Mouse (Mus musculus): ENCODE measurements at regions not wholly inside any gene's neighbourhood (a gene's known extent, or its start where the extent isn't known, plus 50 kb on each side); places are given as distances from the start of the nearest gene placed in this dataset.

DNA sequence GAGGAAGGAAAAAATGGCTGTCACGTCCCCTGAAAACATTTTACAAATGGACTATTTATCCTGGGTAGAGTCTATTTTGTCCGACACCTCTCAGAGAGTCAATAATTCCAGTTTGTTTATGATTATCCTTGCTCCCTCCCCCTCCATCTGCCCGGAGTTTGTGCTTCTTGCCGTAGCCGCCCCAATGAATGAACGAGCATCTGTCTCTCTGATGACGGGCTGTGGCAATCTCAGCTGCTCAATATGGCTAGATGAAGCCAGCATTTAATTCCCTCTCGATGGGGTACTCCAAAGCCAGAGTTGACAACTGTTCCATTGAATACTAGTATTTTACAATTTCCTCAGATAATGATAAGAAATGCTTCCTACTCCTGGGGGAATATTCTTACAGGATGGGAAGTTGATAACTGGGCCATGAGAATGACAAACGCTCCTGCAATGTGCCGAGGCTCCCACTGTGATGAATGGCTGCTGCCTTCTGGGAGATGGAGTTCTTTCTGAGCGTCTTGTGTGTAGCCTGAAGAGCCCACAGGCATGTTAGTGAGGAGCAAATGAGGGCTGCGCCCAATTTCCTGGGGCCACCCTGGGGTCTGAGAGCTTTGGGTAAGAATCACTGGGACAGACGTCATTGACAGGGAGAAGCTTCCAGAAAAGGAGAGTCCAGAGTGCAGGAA, 128.6 kb upstream of the Fstl4 start:
- no peak for DNase-seq

DNA sequence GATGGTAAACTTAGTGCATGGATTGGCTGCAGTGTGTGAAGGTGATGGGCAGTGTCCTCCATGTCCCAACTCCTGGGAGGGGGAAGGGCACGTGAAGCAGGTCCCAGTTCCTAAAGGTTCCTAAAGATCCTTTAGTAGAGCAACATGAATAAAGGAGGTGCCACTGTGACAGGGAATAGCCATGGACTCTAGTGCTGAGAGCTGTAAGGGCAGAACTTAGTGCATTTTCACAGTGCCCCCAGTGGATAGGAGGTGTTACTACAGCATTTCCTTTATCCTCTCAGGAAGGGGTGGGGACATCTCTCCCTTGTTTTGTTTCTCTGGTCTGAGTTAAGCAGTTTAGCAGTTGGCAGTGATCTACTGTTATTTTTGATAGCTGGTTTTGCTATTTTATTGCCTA, 125.5 kb upstream of the Fstl4 start:
- DNase-seq = no peak

- DNase-seq = no peak
Observed at GRCm38 (mm10) chr11:52641725-52642338, 122.6 kb upstream of the Fstl4 start.

GRCm38 (mm10) chr11:52644081-52644768, 120.2 kb upstream of the Fstl4 start:
- no peak for DNase-seq

GRCm38 (mm10) chr11:52648176-52648839, 116.1 kb upstream of the Fstl4 start:
- no peak for DNase-seq

- DNase-seq = no peak
Observed at GRCm38 (mm10) chr11:52648849-52649400, 115.5 kb upstream of the Fstl4 start.

DNA sequence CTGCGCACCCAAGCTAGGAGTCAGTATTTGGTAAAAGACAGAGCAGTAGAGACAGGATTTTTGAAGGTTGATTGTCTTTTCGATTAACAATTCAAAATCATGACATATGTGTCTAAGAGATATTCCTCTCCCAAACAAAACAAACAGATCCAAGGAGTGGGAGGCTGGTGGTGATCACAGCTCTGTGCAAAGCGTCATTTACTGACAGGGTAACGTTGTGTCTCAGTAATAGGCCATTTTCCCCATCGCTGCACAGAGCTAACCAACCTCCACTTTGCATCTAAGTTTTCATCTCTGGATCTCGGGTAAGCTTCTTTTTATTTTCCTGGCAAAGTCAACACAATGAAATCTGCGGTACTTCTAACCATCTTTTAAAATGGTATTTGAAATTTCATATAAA, 109.8 kb upstream of the Fstl4 start:
- no peak for DNase-seq

GRCm38 (mm10) chr11:52655720-52656474, 108.5 kb upstream of the Fstl4 start:
- DNase-seq = no peak

DNA sequence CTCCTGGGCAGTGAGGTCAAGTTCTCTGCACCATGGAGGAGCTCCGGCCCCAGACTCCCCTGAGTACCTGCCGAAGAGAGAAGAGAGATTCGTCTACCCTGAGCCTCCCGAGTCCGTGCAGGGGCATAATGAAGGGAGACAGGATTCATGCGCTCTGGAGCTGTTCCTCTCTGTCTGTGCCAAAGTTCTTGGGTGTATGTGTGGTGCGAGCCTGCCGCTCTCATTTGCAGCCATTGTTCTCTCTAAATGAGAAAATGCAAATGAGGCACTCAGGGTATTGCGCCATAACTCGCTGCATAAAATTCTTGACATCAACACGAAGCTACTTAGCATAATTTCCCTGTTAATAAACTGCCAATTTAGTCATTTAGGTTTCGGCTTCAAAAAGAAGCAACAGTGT, 103.2 kb upstream of the Fstl4 start:
- DNase-seq = no peak

DNA sequence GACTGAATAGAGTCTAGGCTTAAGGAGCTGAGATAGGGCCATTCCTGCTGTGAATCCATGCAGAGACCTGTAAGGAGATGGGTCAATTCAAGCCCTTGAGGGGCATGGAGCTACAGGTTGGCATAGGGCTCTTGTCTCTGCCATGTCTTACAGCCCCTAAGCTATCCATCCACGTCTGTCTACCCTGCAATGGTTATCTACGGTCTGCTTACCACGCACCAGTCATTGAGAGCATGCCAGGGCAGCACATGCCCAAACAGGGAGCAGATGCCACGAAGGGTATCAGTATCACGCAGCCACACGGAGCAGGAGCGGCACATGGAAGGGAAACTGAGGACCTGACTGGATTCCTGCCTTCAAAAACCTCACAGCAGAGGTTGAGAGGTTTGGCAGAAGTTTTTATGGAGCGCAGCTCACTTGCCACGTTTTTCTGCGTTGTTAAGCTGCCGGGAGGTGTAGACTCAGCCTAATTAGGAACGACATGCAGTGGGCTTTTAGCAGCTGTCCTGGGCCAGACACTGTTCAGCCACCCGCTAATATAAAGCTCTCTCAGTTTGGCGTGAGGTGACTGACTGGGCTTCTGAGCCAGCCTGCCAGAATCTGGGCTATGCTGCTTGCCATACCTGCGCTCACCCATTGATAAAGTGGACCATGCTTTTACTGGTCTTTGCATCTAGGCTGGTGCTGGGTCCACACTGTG, 102.4 kb upstream of the Fstl4 start:
- no peak for DNase-seq

GRCm38 (mm10) chr11:52665343-52665742, 99.1 kb upstream of the Fstl4 start:
- no peak for DNase-seq

- DNase-seq = no peak
Observed at GRCm38 (mm10) chr11:52675022-52675421, 89.4 kb upstream of the Fstl4 start.

DNA sequence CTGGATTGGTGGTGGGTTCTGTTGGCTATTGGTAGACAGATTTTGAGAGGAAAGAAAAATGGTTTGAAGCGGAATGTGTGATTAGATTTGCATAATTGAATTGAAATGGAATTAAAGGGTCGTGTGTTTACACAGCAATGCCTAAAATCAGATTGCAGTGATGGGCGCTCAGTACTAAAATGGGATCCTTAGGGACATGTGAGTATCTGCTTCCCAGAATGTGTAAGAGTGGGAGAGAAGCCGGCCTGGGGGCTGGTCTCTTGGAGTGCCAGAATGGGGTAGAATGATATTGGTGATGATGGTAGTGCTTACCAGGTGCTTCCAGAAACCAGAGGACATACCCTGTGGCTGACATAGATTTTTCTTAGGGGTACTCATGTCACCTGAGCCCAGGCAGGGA, 86.2 kb upstream of the Fstl4 start:
- DNase-seq = no peak

DNA sequence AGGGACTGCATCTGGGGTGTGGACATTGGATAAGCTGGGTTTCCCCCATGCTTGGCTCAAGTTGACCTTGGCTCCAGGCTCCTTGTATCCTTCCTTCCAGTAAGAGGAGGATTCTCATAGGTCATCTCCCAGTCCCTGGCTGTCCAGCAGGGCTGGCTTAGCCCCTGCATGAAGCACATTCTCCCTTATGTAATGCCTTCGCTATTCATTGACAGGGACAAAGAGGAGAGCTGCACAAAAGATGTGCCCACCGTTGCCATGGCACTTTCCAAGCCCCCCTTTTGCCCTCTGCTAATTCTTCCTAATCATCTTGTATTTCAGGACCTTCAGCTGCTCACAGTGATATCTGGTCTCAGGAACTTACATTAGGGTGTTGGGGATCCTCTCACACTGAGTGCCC, 79.0 kb upstream of the Fstl4 start:
- DNase-seq = no peak

DNA sequence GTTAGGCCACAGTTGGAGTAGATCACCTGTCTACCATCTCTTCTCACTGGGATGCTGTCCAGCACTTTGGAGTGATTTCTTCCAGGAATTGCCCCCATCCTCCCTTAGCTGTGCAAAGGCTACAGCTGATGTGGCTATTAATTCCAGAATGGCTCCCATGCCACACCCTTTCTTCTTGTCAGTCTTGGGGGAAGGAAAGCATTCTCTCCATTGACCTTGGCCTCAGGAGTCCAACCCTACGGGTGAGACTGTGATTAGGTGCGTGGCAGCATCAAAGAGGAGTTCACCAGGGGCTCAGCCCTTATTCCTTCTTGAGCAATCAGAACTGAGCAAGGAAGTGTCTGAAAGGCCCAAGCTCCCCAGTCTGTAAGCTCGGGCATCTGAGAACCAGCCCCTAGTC, 71.7 kb upstream of the Fstl4 start:
- DNase-seq = no peak

DNA sequence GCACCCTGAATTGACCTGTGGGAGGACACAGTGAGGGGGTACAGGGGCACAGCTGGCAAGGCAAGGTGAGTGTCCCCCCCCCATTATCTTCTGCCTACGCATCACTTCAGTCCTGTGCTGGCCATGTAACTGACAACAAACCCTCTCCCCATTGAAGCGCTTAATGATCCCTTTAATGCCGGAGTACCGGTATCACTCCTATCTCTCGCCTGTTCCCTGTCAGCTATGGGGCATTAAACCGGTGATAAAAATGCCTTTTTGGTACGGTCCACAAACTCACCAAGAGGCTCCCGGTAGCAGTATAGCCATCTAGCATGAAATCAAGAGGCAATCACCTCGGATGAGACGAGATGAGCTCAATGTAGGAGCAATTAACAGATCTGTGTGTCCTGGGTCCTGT, 62.8 kb upstream of the Fstl4 start:
- DNase-seq = no peak

GRCm38 (mm10) chr11:52703391-52703790, 61.0 kb upstream of the Fstl4 start:
- DNase-seq = peak; percentile 11
